Mouse (Mus musculus) bone marrow macrophage, adult 2 months (primary cell): ENCODE data around the gene Zfp423.

Experiments
- CTCF ChIP-seq: IDR thresholded peaks from 2 replicates; pipeline ENCODE4 v1.5.1; 2012; ENCODE audit warnings: low read depth, mild to moderate bottlenecking, low read length, moderate library complexity
- POLR2A ChIP-seq: IDR thresholded peaks from 2 replicates; pipeline ENCODE4 v1.6.1; 2012; ENCODE audit warnings: mild to moderate bottlenecking, low read depth, low read length, borderline replicate concordance

DNA sequence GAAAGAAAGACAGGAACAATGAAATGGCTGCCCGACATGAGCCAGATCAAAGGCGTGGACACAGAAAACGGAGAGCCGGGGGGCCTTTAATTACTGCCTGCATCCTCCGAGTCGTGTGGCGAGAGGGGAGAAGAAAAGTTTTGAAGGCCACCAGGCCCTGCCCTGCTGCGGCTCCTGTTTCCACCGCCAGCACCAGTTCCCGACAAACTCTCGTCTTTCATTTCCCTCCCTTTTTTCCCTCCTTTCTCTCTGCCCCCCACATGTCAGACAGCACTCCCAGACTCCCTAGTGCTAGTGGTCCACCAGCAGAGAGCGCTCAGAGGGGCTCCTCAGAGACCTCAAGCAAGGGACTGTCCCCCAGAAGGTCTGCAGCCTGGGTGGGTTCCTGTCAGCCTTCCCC, 136.7 kb downstream of the Zfp423 start:
- TF ChIP-seq POLR2A (no peak), CTCF (no peak)
